Mouse (Mus musculus): ENCODE results near the gene Shb.

The Shb gene

GRCm38 (mm10) chr4:45503816-45504215 is 28.5 kb downstream of the Shb start:
- peak in 1 of 2 experiments; percentile 76 for DNase-seq (ENCODE audit: low spot score in 2 of 2)

- no peak for DNase-seq (ENCODE audit: low spot score in 2 of 2)
Observed at GRCm38 (mm10) chr4:45503380-45503779, 28.9 kb downstream of the Shb start.

GRCm38 (mm10) chr4:45502002-45502401 is 30.3 kb downstream of the Shb start:
- DNase-seq (ENCODE audit: low spot score in 2 of 2) = no peak

- DNase-seq (ENCODE audit: low spot score in 2 of 2) = no peak
Observed at GRCm38 (mm10) chr4:45500381-45500780, 31.9 kb downstream of the Shb start.

- DNase-seq (ENCODE audit: low spot score in 2 of 2) = no peak
Observed at GRCm38 (mm10) chr4:45499556-45499955, 32.7 kb downstream of the Shb start.

GRCm38 (mm10) chr4:45499081-45499480 is 33.2 kb downstream of the Shb start:
- no peak for DNase-seq (ENCODE audit: low spot score in 2 of 2)

GRCm38 (mm10) chr4:45498345-45498744 is 33.9 kb downstream of the Shb start:
- DNase-seq (ENCODE audit: low spot score in 2 of 2) = no peak

GRCm38 (mm10) chr4:45497282-45497681 is 35.0 kb downstream of the Shb start:
- no peak for DNase-seq (ENCODE audit: low spot score in 2 of 2)

GRCm38 (mm10) chr4:45495531-45496201 is 36.6 kb downstream of the Shb start:
- no peak for DNase-seq (ENCODE audit: low spot score in 2 of 2)

- no peak for DNase-seq (ENCODE audit: low spot score in 2 of 2)
Observed at GRCm38 (mm10) chr4:45493786-45494400, 38.4 kb downstream of the Shb start.

GRCm38 (mm10) chr4:45493118-45493517 is 39.2 kb downstream of the Shb start:
- DNase-seq (ENCODE audit: low spot score in 2 of 2) = no peak

- peak in 1 of 2 experiments; percentile 75 for DNase-seq (ENCODE audit: low spot score in 2 of 2)
Observed at GRCm38 (mm10) chr4:45492681-45493081, 39.6 kb downstream of the Shb start.

GRCm38 (mm10) chr4:45491685-45492601 is 40.3 kb downstream of the Shb start:
- no peak for DNase-seq (ENCODE audit: low spot score in 2 of 2)

- no peak for DNase-seq (ENCODE audit: low spot score in 2 of 2)
Observed at GRCm38 (mm10) chr4:45491119-45491679, 41.1 kb downstream of the Shb start.

- DNase-seq (ENCODE audit: low spot score in 2 of 2) = no peak
Observed at GRCm38 (mm10) chr4:45490036-45490752, 42.1 kb downstream of the Shb start.

GRCm38 (mm10) chr4:45489141-45490035 is 42.9 kb downstream of the Shb start:
- DNase-seq (ENCODE audit: low spot score in 2 of 2) = peak; percentile 74 to 83

GRCm38 (mm10) chr4:45487681-45488081 is 44.6 kb downstream of the Shb start:
- DNase-seq (ENCODE audit: low spot score in 2 of 2) = no peak

- no peak for DNase-seq (ENCODE audit: low spot score in 2 of 2)
Observed at GRCm38 (mm10) chr4:45485024-45485423, 47.2 kb downstream of the Shb start.

- DNase-seq (ENCODE audit: low spot score in 2 of 2) = peak in 1 of 2 experiments; percentile 74
Observed at GRCm38 (mm10) chr4:45483271-45484245, 48.7 kb downstream of the Shb start.
